Mouse (Mus musculus): Measurements from ENCODE around the gene Agmat.

GRCm38 (mm10) chr4:141738015-141738414 is 8.5 kb upstream of the Agmat start:
- TF ChIP-seq POLR2A (IDR thresholded peaks at IDR 0.05; ENCODE audit: borderline replicate concordance, insufficient read depth, low read length): no peak
- TF ChIP-seq CTCF (IDR thresholded peaks at IDR 0.05; ENCODE audit: borderline replicate concordance, insufficient read depth, low read depth, low read length): no peak
